Mouse (Mus musculus) kidney, embryonic 14.5 days (tissue): ENCODE measurements around the gene Dnase1l1. TPM values are rescaled to one million over a fixed set of nuclear protein-coding genes. Genes with fewer than 3 reads are reported as not detected.

Source experiments
- ATAC-seq: fragments of 200-750 bp; cut with Nextera tagmentation; 2 replicates; pipeline ENCODE4 v1.8.0; 2017; ENCODE audit warnings: moderate number of reproducible peaks, mild to moderate bottlenecking, moderate TSS enrichment, moderate library complexity; ENCODE audit not compliant: low FRiP score, low TSS enrichment
- H3K27ac ChIP-seq: fragments of 300-500 bp; sonication (generic); 2 replicates; pipeline ENCODE4 v1.5.1; 2014; ENCODE audit warnings: low read depth, mild to moderate bottlenecking, low read length, moderate library complexity, mixed read lengths
- H3K27me3 ChIP-seq: fragments of 300-500 bp; sonication (generic); 2 replicates; pipeline ENCODE4 v1.6.1; 2014; ENCODE audit warnings: mild to moderate bottlenecking, low read length; ENCODE audit not compliant: control insufficient read depth, insufficient read depth
- H3K36me3 ChIP-seq: fragments of 300-500 bp; sonication (generic); 2 replicates; pipeline ENCODE4 v1.6.1; 2014; ENCODE audit warnings: low read length, mixed read lengths; ENCODE audit not compliant: control insufficient read depth, insufficient read depth
- H3K4me1 ChIP-seq: fragments of 300-500 bp; sonication (generic); 2 replicates; pipeline ENCODE4 v1.6.1; 2014; ENCODE audit warnings: low read length, mixed read lengths; ENCODE audit not compliant: control insufficient read depth, insufficient read depth
- H3K4me2 ChIP-seq: fragments of 300-500 bp; sonication (generic); replicated peaks from 2 replicates; pipeline ENCODE4 v1.6.1; 2014; ENCODE audit warnings: low read depth, mild to moderate bottlenecking, low read length
- H3K4me3 ChIP-seq: fragments of 300-500 bp; sonication (generic); 2 replicates; pipeline ENCODE4 v1.5.1; 2014; ENCODE audit warnings: mild to moderate bottlenecking, low read length
- H3K9ac ChIP-seq: fragments of 300-500 bp; sonication (generic); 2 replicates; pipeline ENCODE4 v1.6.1; 2014; ENCODE audit warnings: low read depth, mild to moderate bottlenecking, low read length, moderate library complexity
- H3K9me3 ChIP-seq: fragments of 300-500 bp; sonication (generic); 2 replicates; pipeline ENCODE4 v1.6.1; 2016; ENCODE audit warnings: low read length; ENCODE audit not compliant: control insufficient read depth
- WGBS: fragments of 180-500 bp; shearing (Covaris S2); extraction: QIAGEN DNeasy Blood & Tissue Kit; methylation state at CpG from one replicate; pipeline ENCODE4 v1.1.7; 2014; 5-methylcytosine and 5-hydroxymethylcytosine counted together
- polyA plus RNA-seq: library from polyadenylated mRNA; unstranded; fragments of >200 nt; fragmentation: Nextera tagmentation; extraction: Ambion mirVana; gene quantifications from 2 replicates; pipeline ENCODE4 v1.2.1, GENCODE M21; 2014

The Dnase1l1 gene
- polyA plus RNA-seq: 10.6 and 10.8 TPM in 2 replicates

DNA sequence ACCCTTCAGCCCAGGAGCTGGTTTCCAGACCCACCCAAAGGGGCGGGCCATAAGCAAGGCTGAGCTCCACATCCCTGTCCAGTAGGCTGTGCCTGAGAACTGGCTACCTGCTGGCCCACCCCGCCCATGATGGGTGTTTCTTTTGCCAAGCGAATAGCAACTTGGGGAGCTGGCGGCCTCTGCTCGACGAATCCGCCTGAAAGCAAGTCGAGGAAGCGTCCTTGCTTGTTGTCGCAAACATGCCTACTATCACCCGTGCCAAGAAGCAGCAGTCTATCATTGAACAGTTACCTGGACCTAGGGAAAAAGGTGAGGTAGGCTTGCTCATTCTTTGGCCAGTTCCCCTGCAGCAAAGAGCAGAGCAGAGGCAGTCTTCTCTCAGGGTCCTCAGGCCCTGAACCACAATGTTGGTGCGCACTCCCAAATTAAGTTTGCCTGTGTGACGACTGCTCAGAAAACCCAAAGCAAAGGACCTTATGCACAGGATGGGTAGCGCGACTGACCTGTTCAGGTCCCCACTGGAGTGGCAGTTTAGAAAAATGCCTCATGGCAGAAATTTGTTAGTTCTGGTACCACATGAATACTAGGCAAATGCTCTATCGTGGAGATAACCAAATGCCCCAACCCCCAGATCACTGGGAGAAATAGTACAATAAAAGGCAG lies at the start of gene Dnase1l1, which contains the start of gene Taz:
Gene Dnase1l1 (minus strand): TSS at position 606 of the 663 bp plus-strand sequence.
Gene Taz (plus strand): TSS at position 181 of the 663 bp plus-strand sequence.
- Histone ChIP-seq H3K9me3 (no peaks in the 10 kb centered on the region), H3K36me3 (no peaks in the 10 kb centered on the region), H3K27me3 (no peaks in the 10 kb centered on the region), H3K27ac (peak within 1 kb of the TSS; percentile 77; the same call in 1 of the 2 replicates), H3K4me2 (peak within 1 kb of the TSS; percentile 67), H3K9ac (peak within 1 kb of the TSS; percentile 74), H3K4me3 (peak within 1 kb of the TSS; percentile 62), H3K4me1 (no peaks in the 10 kb centered on the region)
- 25% methylated on average over 16 of the region's 16 CpGs for WGBS
- peak; percentile 95 for ATAC-seq

- WGBS: 43% methylated on average over 2 of the region's 2 CpGs
- H3K9ac ChIP-seq: peak overlapping the region; percentile 63; the same call in 1 of the 2 replicates
- H3K4me3 ChIP-seq: peak overlapping the region; percentile 43; the same call in 1 of the 2 replicates
- no peaks in the 10 kb centered on the region for H3K9me3 ChIP-seq
- no peak overlapping the region for H3K27ac ChIP-seq
- H3K36me3 ChIP-seq: peaks cover 3% of the 10 kb centered on the region; the same call in 1 of the 2 replicates
- H3K4me2 ChIP-seq: peak overlapping the region; percentile 66
- no peak for ATAC-seq
- no peaks in the 10 kb centered on the region for H3K27me3 ChIP-seq
- H3K4me1 ChIP-seq: 0 out of 2 replicates have a peak, but pooled peaks cover 4% of the 10 kb centered on the region
Measured at GRCm38 (mm10) chrX:74330166-74330930, 48.2 kb upstream of the Dnase1l1 start.

DNA sequence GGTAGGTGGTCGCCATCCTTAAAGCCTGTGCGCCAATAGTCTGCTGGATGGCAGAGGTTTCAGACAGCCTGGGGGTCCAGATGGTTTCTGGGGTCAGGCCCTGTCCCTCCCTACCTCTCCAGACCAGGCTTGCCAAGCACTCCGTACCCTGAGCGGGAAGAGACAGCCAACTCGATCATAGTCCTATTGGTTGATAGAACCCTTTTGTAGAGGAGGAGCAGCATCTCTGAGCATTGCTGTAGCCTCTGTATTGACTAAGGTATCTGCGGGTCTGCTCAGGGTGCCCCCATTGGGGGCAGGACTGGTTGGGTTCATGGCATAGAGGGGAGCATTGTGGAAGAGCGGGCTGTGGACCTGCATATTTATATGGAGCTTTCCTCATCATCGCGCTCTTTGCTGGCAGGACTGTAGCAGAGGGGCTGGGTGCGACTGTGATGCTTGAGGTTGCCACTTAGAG lies 47.1 kb upstream of the Dnase1l1 start:
- Histone ChIP-seq H3K27ac (no peak overlapping the region), H3K4me1 (0 out of 2 replicates have a peak, but pooled peaks cover 4% of the 10 kb centered on the region), H3K9ac (peak overlapping the region; percentile 63), H3K9me3 (no peaks in the 10 kb centered on the region), H3K4me2 (peak overlapping the region; percentile 66), H3K27me3 (no peaks in the 10 kb centered on the region), H3K4me3 (peak overlapping the region; percentile 43), H3K36me3 (peaks cover 3% of the 10 kb centered on the region; the same call in 1 of the 2 replicates)
- peak; percentile 57 for ATAC-seq
- 29% methylated on average over 10 of the region's 10 CpGs for WGBS

GRCm38 (mm10) chrX:74328725-74329161 lies 46.6 kb upstream of the Dnase1l1 start, which contains the start of gene Plxna3:
TSS of gene Plxna3 (plus strand) at chrX:74329066.
- peak within 1 kb of the TSS; percentile 63 for H3K9ac ChIP-seq
- 33% methylated on average over 26 of the region's 30 CpGs for WGBS
- ATAC-seq: peak; percentile 96
- peak within 1 kb of the TSS; percentile 43 for H3K4me3 ChIP-seq
- peaks cover 3% of the 10 kb centered on the region; the same call in 1 of the 2 replicates for H3K36me3 ChIP-seq
- H3K4me2 ChIP-seq: peak within 1 kb of the TSS; percentile 66
- H3K4me1 ChIP-seq: 0 out of 2 replicates have a peak, but pooled peaks cover 4% of the 10 kb centered on the region
- H3K27ac ChIP-seq: peak within 1 kb of the TSS; percentile 37; the same call in 1 of the 2 replicates
- no peaks in the 10 kb centered on the region for H3K9me3 ChIP-seq
- H3K27me3 ChIP-seq: no peaks in the 10 kb centered on the region

DNA sequence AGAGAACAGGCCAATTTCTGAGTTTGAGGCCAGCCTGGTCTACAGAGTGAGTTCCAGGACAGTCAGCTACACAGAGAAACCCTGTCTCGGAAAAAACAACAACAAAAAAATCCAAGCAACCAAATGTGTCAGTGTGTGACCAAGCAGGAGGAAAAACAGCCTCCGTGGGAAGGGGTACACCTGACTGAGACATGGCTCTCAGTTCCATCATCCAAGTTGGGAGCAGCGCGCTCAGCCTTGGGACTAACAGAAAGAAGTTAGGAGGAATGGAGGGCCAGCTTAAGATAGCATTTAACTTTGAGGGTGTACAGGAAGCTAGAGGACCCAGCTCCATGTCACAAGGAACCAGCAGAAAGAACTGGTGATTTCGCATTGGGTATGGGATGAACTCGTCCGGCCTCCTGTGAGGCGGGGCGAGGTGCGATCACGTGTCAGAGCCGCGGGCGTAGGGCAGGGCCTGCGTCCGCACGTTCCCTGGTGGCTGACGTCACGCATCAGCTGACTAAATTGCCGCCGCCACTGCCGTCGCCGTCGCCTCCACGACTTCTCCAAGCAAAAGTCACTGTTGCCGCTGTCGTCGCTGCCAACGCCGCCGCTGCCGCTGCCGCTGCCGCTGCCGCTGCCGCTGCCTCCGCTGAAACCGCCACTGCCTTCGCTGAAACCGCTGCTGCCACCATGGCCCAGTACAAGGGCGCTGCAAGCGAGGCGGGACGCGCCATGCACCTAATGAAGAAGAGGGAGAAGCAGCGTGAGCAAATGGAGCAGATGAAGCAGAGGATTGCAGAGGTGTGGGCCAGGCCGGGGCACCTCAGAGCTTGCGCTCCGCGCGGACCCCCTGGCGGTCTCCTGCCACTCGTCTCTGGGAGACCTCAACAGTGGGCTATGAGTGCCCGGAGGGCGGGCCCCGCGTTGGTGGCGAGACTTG lies 30.7 kb upstream of the Dnase1l1 start, which contains the start of gene Fam50a:
Gene Fam50a (plus strand): TSS at position 494 of the 925 bp plus-strand sequence.
- ATAC-seq: peak; percentile 96
- peak within 1 kb of the TSS; percentile 51; the same call in 1 of the 2 replicates for H3K27ac ChIP-seq
- no peaks in the 10 kb centered on the region for H3K27me3 ChIP-seq
- no peaks in the 10 kb centered on the region for H3K4me1 ChIP-seq
- peak within 1 kb of the TSS; percentile 63 for H3K4me2 ChIP-seq
- peak within 1 kb of the TSS; percentile 60 for H3K4me3 ChIP-seq
- peak within 1 kb of the TSS; percentile 79 for H3K9ac ChIP-seq
- H3K36me3 ChIP-seq: peaks cover 29% of the 10 kb centered on the region
- WGBS: 30% methylated on average over 53 of the region's 59 CpGs
- H3K9me3 ChIP-seq: no peaks in the 10 kb centered on the region

DNA sequence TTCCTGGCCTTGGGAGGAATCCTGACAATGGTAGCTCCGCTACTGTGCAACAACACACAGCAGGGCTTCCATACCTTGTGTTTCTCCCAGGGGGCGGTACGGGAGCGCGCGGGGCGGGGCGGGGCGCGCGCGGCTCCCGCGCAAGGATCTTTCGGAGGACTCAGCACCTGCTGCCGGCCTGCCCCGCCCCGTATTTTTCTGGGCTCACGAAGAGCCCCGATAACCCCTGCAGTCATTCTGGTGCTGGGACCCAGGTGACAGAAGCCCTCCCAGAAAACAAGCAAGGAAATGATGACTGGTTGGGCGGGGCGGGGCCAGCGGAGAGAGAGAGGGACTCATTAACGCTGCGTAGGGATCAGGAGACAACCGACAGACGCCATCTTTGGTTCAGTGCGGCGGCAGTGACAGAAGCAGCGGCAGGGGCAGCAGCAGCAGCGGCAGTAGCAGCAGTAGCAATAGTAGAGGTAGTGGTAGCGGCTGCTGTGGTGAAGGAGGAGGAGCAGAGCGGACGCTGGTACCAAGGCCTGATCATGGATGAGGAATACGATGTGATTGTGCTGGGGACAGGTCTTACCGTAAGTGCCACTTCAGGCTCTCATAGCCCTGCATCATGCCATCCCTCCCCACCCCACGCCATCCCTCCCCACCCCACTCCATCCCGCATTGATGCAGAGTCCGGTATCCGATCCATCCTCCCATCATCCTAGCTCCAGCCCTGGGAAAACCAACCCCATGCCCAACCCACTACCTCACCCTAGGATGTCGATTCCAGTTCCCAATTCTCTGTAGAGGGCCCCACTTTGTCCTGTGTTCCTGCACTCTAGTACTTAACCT lies 22.9 kb upstream of the Dnase1l1 start, which contains the start of gene Gdi1:
Gene Gdi1 (plus strand): TSS at position 132 of the 834 bp plus-strand sequence.
- peak within 1 kb of the TSS; percentile 56 for H3K4me2 ChIP-seq
- 0 out of 2 replicates have a peak, but pooled peaks cover 3% of the 10 kb centered on the region for H3K4me1 ChIP-seq
- H3K4me3 ChIP-seq: peak within 1 kb of the TSS; percentile 60
- WGBS: 25% methylated on average over 41 of the region's 41 CpGs
- H3K27me3 ChIP-seq: no peaks in the 10 kb centered on the region
- H3K27ac ChIP-seq: peak within 1 kb of the TSS; percentile 79
- peak within 1 kb of the TSS; percentile 68 for H3K9ac ChIP-seq
- peaks cover 39% of the 10 kb centered on the region for H3K36me3 ChIP-seq
- H3K9me3 ChIP-seq: no peaks in the 10 kb centered on the region
- peak; percentile 85 for ATAC-seq

- Histone ChIP-seq H3K4me3 (no peak overlapping the region), H3K27me3 (no peaks in the 10 kb centered on the region), H3K36me3 (peaks cover 9% of the 10 kb centered on the region; the same call in 1 of the 2 replicates), H3K4me2 (no peak overlapping the region), H3K4me1 (no peaks in the 10 kb centered on the region), H3K9me3 (no peaks in the 10 kb centered on the region), H3K27ac (no peak overlapping the region), H3K9ac (no peak overlapping the region)
- ATAC-seq: no peak
- WGBS: 93% methylated on average over 3 of the region's 3 CpGs
Measured at GRCm38 (mm10) chrX:74299721-74300120, 17.6 kb upstream of the Dnase1l1 start.
